Mouse (Mus musculus) c-Kit-positive CD71-negative TER-119-negative erythroid progenitor cells, embryonic 14.5 days (primary cell): ENCODE data around the gene Aamp.
A peak's percentile ranks its signal among the peaks of the same experiment; 100 is the strongest.
"Not testable (repeated sequence)": the region's sequence is repeated elsewhere in the genome, so short reads cannot be mapped to it uniquely, and the experiment has no call there.

Experiments used
- DNase-seq: peaks from one replicate; pipeline ENCODE4 v3.0.0-alpha.2; 2013; ENCODE audit warnings: low read depth

The Aamp gene

GRCm38 (mm10) chr1:74300347-74301110 is 16.0 kb upstream of the Aamp start:
- DNase-seq: no peak

GRCm38 (mm10) chr1:74298996-74299395 is 14.5 kb upstream of the Aamp start:
- no peak for DNase-seq

GRCm38 (mm10) chr1:74298157-74298750 is 13.7 kb upstream of the Aamp start:
- DNase-seq: no peak

- DNase-seq: no peak
Observed at GRCm38 (mm10) chr1:74297269-74297668, 12.7 kb upstream of the Aamp start.

- no peak for DNase-seq
Observed at GRCm38 (mm10) chr1:74296477-74296876, 11.9 kb upstream of the Aamp start.

- DNase-seq: peak; percentile 71
Observed at GRCm38 (mm10) chr1:74295456-74296171, 11.1 kb upstream of the Aamp start.

- no peak for DNase-seq
Observed at GRCm38 (mm10) chr1:74294733-74295455, 10.4 kb upstream of the Aamp start.

GRCm38 (mm10) chr1:74294090-74294643 is 9.6 kb upstream of the Aamp start:
- DNase-seq: no peak

- DNase-seq: no peak
Observed at GRCm38 (mm10) chr1:74293306-74293960, 8.9 kb upstream of the Aamp start.

GRCm38 (mm10) chr1:74292331-74293020 is 7.9 kb upstream of the Aamp start:
- DNase-seq: no peak

GRCm38 (mm10) chr1:74290141-74290540 is 5.6 kb upstream of the Aamp start:
- DNase-seq: no peak

GRCm38 (mm10) chr1:74289740-74290139 is 5.2 kb upstream of the Aamp start:
- DNase-seq: no peak

GRCm38 (mm10) chr1:74289248-74289647 is 4.7 kb upstream of the Aamp start:
- no peak for DNase-seq

- DNase-seq: no peak
Observed at GRCm38 (mm10) chr1:74288327-74288726, 3.8 kb upstream of the Aamp start.

GRCm38 (mm10) chr1:74286869-74287607 is 2.5 kb upstream of the Aamp start:
- DNase-seq: not testable (repeated sequence)

GRCm38 (mm10) chr1:74285212-74286010 is 873 bp upstream of the Aamp start:
- DNase-seq: peak; percentile 22

- peak; percentile 41 for DNase-seq
Observed at GRCm38 (mm10) chr1:74283686-74284463, 663 bp downstream of the Aamp start.

- no peak for DNase-seq
Observed at GRCm38 (mm10) chr1:74282896-74283625, 1.5 kb downstream of the Aamp start.
